Mouse (Mus musculus) MN1 (cell line): Measurements from ENCODE around the gene Pgf.

Source experiments
- DNase-seq: peaks from one replicate; pipeline ENCODE4 v3.0.0-alpha.2; 2016; ENCODE audit warnings: low spot score

Gene Pgf

DNA sequence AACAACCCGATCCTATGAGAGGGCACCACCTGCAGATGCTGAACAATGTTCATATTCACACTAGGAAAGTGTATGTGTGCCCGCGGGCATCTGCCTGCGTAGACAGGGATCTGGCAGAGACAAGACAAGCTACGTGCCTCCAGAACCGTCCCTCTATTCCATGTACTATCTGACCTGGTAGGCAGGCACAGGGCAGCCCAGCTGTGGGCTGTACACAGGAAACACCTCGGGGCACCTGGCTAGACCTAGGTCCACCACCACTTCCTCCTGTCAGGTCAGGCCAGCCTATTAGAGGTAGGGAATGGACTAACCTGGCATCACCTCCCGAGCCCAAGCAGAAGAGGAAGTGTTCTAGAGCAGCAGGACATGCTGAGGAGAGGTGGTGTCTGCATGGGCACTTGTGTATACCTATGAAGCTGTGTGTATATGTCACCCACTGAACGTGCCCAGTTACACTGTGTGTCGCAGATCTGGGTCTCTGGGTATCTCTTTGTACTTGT is at the start of gene Pgf:
Pgf (minus strand) TSS at position 51 of the 500 bp plus-strand sequence.
- DNase-seq: no peak

DNA sequence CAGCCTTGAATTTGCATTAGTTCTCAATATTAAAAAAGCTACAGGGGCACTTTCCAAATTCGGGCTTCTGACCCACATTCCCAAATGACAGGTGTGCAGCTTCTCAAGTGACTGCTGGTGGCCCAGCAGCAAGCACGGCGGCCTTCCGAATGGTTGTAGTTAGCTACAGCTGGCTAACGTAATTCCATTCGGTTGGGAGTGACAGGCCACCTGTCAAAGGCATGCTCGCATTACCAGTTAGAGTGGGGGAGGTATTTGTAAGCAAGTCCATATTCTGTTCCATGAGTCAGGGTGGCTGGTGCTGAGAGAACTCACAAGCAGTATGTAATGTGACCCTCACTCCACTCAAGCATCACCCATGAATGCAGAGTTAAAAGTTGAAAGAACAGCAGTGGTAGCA is 49.6 kb upstream of the Pgf start:
- DNase-seq: peak; percentile 32

DNA sequence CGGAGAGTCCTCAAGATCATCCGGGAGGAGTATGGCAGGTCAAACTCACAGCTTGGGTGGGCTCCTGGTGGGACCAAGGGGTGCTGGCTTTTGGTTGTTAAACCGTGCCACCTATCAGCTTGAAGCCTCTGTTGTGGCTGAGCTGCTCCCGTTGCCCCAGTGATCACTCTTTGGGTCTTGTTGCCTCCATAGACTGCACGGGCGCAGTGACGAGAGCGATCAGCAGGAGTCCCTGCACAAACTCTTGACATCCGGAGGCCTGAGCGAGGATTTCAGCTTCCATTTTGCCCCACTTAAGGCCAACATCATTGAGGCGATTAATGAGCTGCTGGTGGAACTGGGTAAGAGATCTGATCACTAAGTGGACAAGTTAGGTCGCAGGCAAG is 42.3 kb upstream of the Pgf start:
- peak; percentile 71 for DNase-seq

DNA sequence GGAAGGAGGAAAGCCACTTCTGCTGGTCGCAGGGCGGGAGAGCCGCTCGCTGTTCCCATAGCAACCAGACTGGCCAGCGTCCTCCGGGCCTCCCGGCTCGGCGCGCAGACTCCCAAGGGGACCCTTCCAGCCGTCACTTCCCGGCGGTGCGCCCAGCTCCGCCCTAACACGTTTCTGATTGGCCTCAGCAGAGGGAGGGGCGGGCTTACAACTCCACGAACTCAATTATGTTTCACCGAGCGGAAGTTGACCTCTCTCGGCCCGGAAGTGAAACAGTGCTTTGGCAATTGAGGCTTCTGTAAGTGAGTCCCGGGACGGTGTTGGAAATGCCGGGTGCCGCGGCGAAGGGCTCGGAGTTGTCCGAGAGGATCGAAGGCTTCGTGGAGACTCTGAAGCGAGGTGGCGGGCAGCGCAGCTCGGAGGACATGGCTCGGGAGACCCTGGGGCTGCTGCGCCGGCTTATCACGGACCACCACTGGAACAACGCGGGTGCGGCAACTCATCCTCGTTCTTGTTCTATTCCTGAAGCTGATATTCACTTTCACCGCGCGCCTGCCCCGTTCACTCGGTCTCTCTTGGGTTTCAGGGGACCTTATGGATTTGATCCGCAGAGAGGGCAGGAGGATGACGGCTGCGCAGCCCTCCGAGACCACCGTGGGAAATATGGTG is 41.8 kb upstream of the Pgf start, which contains the start of gene Eif2b2:
Eif2b2 (plus strand) TSS at position 246 of the 669 bp plus-strand sequence.
- DNase-seq: peak; percentile 99

DNA sequence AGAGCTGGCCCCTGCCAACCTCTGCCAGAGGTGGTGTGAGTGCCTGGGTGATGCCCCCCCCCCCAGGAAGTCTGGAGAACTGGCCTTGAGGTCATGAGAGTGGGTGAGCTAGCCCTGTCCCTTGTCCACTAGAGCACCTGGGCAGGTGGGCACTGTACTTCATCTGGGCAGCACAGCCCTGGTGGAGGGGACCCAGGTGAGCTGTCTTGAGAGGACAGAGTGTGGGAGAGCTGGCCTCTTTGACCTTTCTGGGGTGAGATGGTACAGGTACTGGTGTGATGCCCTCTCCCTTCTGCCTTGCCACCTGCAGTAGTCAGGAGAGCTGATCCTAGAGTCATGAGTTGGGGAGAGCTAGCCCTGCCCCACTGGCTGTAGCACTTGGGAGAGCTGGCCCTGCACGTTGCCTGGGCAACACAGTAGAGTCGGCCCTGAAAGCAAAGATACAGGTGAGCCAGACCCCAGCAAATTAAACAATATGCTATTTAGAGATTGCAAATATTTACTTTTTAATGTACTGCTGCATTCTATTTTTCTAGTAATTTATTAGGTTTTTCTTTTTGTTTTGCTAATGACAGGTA is 40.2 kb upstream of the Pgf start:
- no peak for DNase-seq

DNA sequence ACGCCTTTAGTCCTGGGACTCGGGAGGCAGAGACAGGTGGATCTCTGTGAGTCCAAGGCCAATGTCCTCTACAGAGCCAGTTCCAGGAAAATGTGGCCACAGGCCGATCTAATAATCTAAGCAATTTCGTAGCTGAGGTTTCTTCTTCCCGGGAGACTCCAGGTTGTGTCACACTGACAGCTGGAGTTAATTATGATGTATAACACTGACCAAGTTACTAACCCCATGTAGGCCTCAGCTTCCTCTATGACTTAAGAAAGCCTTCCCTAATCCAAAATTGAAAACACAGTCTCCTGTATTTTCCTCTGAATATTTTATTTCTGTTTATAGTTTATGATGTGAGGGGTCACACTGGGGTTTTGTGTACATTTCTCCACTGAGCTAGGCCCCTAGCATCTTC is 37.4 kb upstream of the Pgf start:
- DNase-seq: no peak

DNA sequence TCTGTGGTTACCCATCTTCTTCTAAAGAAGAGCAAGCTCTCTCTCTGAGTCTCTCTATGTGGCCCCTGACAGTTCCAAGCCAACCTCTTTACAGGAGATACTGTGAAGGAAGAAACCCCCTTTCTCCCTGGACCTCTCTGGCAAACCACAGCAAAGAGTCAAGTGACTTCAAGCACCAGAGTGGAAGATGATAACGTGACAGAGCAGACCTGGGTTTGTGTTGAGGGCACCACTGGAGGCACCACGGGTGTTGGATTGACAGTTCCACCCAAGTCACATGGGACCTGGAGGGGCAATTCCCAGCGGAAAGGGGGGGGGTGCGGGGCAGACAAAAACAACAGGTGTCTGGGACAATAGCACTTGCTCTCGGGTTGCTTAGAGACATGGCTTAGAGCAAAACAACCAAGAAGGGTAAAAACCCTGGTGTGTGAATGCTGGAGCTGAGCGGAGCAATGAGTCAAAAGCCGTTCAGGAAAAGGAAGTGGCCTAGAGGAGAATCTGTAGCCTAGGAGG is 31.2 kb upstream of the Pgf start:
- DNase-seq: no peak

DNA sequence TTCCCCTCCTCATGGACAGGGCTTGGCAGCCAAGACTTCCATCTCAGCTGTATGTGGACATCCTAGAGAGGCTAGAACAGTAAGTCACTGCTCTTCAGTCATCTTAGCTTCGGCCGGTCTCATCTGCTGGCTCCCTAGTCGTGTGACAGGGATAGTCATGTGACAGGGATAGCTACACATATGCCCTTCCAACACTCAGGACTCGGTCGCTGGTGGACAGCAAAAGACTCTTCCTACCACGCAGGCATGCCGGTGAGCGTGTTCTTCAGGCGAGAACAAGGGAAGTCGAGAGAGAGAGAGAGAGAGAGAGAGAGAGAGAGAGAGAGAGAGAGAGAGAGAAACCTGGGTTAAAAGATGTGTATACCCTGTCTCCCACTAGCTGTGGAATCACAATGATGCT is 27.8 kb upstream of the Pgf start:
- no peak for DNase-seq

DNA sequence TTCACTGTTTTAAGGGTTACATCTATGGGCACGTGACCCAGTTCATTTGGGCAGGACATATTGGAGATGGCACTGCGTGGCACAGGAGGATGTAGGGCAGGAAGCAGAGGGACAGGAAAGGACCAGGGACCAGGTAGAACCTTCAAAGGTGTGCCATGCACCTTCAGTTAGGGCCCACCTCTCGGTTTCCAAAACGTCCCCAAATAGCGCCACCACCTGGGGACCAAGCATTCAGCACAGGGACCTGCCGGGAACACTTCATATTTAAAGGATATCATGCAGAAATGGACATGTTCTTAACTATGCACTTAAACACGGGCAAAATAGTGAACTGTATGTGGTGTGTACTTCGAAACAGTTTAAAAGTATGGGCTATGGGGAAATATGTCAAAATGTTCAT is 26.5 kb upstream of the Pgf start:
- no peak for DNase-seq

DNA sequence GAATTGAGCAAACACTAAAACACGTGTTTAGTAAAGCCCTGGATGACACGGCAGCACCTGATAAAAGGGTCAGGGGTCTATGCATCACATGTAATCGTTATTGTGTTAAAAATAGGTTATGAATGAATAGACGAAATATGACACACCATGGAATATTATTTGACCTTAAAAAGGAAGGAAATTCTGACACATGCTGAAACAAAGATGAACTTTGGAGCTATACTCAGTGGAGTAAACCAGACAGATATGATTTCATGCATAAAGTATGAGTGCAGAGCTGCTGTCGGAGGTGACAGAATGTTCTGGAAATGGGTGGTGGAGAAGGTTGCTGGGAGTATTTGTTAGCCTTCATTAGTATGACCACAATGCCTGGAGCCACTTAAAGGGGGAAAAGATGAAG is 26.1 kb upstream of the Pgf start:
- no peak for DNase-seq

DNA sequence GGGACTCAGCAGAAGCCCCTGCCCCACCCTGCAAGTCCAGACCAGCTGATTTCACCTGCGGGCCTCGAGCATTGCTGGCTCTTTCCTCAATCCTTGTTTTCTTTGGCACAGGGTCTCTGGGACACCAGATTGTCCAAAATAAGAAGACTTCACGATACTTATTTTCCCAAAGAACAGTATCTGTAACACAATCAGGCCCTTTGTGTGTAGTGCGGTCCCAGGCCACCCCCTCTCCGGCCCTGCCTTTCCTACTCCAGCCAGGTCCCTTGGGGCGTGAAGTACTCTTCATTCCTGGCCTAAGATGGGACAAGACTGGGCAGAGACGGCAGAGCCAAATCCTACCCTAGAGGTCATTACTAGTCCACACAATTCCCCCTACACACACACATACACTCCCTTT is 24.6 kb upstream of the Pgf start:
- no peak for DNase-seq

DNA sequence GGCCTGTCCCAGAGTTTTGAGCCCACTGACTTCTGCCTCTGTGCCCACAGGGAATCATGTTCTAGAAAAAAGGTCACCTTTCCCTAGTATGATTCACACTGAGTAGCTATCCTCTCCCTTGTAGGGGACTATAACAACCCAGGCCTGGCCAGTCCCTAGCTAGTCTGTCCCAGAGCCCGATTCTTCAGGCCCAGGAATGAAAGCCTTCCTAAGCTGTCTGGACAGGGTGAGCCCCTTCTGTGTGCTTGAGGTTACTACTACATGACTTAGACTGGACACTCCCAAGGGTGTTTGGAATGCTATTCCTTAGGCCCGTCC is 24.2 kb upstream of the Pgf start:
- peak; percentile 45 for DNase-seq

DNA sequence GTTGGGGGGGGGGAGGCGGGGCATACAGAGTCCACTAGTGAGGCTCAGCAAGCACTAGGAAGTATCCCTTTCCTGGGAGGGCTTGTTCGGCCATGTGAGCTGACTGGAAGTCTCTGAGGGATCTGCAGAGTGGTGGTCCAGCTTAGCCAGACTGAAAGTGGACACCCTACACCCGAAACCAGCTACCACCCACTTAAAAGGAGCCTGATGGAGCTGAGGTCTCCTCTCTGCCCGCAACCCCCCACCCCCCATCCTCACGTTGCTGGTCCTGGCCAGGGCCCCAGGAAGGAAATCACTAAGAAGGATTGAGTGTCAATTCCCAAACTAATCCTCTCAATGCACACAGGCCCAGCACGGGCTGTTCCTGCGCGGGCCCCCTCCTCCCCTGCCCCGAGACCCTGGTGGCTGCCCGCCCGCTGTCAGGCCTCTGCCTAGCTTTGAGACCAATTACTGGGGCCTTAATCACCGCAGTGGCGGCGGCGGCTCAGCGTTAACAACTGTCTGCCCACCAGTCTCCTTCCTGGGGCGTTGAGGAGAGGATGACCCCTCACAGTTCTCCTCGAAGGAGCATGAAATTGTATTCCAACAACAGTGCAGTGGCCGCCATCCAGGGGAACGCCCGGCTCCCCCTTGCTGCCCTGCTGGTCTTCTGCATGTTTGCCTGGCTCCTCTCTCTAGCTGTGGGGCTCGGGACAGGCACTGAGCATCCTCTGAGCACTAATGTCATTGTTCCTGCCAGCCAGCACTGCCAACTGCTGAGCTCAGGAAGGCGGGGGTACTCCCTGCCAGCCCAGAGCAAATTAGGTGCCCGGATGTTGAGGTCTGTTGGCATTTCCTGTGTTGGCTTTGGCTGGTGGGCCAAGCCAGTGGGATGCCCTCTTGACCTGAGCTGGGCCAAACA is 23.6 kb upstream of the Pgf start:
- peak; percentile 77 for DNase-seq

DNA sequence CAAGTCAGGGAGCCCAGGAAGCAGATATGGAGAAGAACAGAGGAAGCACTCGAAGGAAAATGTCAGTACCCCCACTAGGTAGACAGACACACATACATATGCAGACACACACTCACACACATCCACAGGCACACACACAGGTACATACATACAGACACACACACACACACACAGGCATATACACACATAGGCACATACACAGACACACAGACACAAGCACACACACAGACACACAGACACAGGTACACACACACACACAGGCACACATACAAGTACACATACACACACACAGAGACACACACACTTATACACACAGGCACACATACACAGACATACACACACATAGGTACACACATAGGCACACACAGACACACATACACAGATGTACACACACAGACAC is 22.4 kb upstream of the Pgf start:
- DNase-seq: no peak

DNA sequence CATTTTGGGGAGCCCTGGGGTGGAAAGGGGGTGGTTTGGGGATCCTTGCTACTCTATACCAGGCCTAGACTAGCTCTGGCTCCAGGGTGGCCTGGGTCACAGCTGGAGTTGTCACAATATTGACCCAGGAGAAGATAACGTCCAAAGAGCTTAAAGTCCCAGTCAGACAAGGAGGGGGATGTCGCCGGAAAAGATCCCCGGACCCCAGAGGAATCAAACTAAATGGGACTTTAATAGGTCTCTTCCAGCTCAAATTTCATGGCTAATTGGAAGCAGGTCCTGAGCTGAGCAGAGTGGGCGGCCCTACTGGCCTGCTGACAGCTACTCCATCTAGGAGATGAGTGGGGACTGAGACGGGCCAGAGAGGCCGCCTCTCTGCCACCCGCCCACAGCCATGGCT is 20.3 kb upstream of the Pgf start:
- DNase-seq: no peak

DNA sequence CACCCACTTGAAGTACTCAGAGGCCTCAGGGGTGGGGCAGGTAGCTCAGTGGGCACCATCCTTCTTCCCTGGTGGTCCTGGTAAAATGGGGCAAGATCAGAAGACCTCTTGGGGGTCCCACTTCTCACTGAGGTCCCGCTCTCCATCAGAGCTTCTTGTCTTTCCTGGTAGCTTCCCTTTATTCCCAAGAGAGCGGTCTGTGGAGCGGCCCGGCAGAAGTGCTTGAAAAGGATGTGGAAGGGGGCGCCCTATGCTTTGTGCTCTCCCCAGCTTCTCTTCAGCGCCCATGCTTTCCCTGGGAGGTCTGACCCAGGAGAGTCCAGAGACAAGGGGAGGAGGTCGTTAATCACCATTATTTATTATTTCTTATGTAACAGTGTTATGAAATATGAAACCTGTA is 19.8 kb upstream of the Pgf start:
- DNase-seq: no peak

DNA sequence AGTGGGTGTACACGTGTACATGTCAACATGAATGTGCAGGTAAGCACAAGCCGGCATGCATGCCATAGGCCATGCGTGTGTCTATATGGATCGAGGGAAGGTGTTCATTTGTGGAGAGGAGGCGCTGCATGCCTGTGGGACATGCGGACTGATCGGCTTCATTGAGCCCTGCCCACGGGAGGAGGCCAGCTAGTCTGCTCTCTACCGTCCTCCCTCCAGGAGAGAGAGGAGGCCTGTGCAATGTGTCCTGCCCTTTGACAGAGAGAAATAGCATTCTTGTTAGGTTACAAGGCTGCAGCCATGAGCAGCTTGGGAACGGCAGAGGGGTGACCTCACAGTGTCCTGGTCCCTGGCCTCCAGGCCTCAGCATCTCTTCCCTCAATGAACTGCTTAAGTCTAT is 18.6 kb upstream of the Pgf start:
- peak; percentile 29 for DNase-seq

DNA sequence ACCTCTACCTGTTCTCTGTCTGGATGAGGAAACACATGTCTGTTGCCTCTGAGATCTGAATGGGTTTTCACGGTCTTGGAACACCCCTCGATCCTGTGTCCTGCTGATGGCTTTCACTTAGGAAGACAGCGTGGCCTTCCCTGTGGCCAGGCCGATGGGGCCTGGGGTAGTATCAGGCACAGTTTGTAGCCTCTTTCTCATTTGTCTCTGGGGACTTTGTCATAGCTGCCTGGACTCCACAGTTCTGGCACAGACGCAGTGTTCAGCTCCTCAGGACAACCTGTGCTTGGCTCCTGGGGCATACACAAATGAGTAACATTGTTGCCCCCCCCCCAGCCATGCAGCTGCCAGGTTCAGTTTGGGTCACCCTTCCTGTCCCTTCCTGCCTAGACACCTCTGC is 17.5 kb upstream of the Pgf start:
- peak; percentile 51 for DNase-seq

DNA sequence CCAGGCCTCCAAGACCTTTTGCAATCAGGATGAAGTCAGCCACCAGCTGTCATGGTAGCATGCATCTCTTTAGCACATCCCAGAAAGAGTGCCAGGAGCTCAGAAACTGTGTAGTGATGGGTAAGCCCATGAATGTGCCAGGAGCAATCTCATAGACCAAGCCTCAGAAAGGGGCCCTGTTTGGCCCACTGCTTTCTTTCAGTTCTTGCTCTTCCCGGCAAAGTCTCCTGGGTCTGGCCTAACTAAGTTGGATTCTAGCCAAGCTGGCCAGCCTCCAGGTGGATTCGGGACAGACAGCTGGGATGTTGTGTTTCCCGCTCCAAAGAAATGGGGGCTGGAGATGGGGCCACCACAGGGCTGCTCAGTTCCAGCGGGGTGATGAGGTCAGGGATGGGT is 17.0 kb upstream of the Pgf start:
- peak; percentile 81 for DNase-seq

DNA sequence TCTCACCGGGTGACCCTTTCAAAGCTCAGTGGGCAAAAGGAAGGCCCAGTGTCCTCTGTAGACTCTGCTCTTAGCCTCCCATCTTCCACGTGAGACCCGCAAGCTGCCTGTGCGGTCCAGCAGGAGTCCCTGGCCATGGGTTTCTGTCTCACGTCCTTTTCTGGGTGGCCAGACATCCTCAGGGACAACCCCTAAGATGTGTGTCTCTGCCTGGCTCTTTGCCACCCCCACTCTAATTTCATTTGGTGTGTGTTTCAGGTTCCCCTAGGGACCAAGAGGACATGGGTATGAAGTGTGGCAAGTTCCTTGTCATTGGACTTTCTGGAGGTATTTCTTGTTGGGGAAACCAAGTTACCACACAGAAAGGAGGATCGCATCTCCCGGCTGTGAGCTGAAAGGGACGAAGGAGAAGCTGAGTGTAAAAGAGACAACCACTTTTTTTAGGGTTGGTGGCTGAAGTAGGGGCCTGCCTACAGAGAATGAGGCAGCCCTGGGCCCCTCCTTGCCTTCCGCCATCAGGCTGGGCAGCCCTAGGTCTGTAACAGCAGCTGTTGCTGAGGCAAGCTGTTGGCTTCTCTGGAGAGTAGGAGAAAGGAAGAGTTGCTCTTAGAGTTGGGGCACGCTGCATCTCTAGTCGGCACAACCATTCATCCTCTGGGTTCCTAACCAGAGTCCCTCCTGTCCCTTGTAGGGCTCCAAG is 16.5 kb upstream of the Pgf start:
- DNase-seq: no peak

DNA sequence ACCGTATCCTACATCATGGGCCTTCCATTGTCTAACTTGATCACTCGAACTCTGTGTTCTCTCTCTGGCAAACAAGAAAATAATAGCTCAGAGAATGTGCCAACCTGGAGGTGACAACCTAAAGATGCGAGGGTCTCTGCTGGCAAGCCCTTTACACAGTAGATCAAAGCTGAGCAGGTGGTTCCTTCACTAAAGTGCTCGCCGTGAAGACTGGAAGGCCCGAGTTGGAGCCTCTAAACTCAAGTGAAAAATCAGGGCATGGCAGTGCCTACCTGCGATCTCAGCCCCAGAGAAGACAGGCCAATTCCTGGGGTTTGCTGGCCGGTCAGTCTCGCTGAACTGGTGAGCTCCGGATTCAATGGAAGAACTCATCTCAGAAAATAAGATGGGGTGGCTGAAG is 15.6 kb upstream of the Pgf start:
- no peak for DNase-seq

DNA sequence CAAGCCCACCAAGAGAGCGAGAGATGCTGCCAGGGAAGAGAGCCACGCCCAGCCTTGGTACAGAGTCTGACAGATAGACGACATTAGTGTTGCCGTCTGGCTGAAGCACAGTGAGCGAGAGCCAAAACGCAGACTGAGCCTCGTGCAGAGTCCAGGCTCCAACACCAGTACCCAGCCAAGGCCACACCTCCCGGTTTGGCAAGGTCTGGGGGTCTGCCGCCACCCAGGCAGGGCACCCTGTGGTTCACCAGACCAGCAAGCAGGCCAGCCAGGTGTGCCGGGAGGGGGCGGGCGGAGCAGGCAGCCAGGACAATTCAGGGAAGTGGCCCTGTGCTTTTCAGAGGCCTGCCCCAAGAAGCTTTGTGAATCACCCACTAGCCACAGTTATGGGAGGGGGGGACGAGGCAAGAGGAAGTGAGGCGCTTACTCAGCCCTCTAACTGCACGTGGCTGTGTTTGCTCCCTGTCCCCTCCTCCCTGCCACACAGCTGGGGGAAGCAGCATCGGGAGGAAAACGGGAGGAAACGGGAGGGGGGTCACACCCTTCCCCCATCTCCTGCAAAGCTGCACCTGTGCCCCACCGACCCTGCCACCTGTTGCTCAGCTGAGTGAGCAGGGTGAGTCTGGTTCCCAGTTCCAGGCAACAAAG is 15.0 kb upstream of the Pgf start:
- DNase-seq: peak; percentile 61
